Mouse (Mus musculus) midbrain, embryonic 11.5 days (tissue): Measurements from ENCODE around the gene Utrn. TPM values are rescaled to one million over a fixed set of nuclear protein-coding genes. Genes with fewer than 3 reads are reported as not detected.

Experiments used
- ATAC-seq: fragments of 200-750 bp; cut with Nextera tagmentation; 2 replicates; pipeline ENCODE4 v1.8.0; 2017; ENCODE audit warnings: moderate TSS enrichment, moderate library complexity; ENCODE audit not compliant: low FRiP score
- DNase-seq: peaks from one replicate; pipeline ENCODE4 v3.0.0; 2015; ENCODE audit warnings: low spot score; ENCODE audit errors: missing footprints
- H3K27ac ChIP-seq: fragments of 300-500 bp; sonication (generic); 2 replicates; pipeline ENCODE4 v1.5.1; 2014; ENCODE audit warnings: low read depth, low read length
- H3K27me3 ChIP-seq: fragments of 300-500 bp; sonication (generic); 2 replicates; pipeline ENCODE4 v1.6.1; 2014; ENCODE audit warnings: mild to moderate bottlenecking, low read length, moderate library complexity, mixed read lengths; ENCODE audit not compliant: control insufficient read depth, insufficient read depth
- H3K36me3 ChIP-seq: fragments of 300-500 bp; sonication (generic); 2 replicates; pipeline ENCODE4 v1.6.1; 2014; ENCODE audit warnings: mild to moderate bottlenecking, low read length, moderate library complexity, mixed read lengths; ENCODE audit not compliant: control insufficient read depth, insufficient read depth
- H3K4me1 ChIP-seq: fragments of 300-500 bp; sonication (generic); 2 replicates; pipeline ENCODE4 v1.6.1; 2014; ENCODE audit warnings: low read length; ENCODE audit not compliant: control insufficient read depth, insufficient read depth
- H3K4me2 ChIP-seq: fragments of 300-500 bp; sonication (generic); 2 replicates; pipeline ENCODE4 v1.6.1; 2014; ENCODE audit warnings: mild to moderate bottlenecking, moderate library complexity
- H3K4me3 ChIP-seq: fragments of 300-500 bp; sonication (generic); 2 replicates; pipeline ENCODE4 v1.5.1; 2014; ENCODE audit warnings: low read depth, low read length
- H3K9ac ChIP-seq: fragments of 300-500 bp; sonication (generic); 2 replicates; pipeline ENCODE4 v1.6.1; 2014; ENCODE audit warnings: low read length
- H3K9me3 ChIP-seq: fragments of 300-500 bp; sonication (generic); 2 replicates; pipeline ENCODE4 v1.6.1; 2016; ENCODE audit warnings: low read length; ENCODE audit not compliant: control insufficient read depth
- WGBS: fragments of 180-500 bp; shearing (Covaris S2); extraction: QIAGEN DNeasy Blood & Tissue Kit; methylation state at CpG from one replicate; pipeline ENCODE4 v1.1.7; 2014; 5-methylcytosine and 5-hydroxymethylcytosine counted together
- polyA plus RNA-seq: library from polyadenylated mRNA; unstranded; fragments of >200 nt; fragmentation: Nextera tagmentation; extraction: Ambion mirVana; gene quantifications from 2 replicates; pipeline ENCODE4 v1.2.1, GENCODE M21; 2014

Gene Utrn
- polyA plus RNA-seq, 1 experiment from 2014 or later, result 29.1 TPM

DNA sequence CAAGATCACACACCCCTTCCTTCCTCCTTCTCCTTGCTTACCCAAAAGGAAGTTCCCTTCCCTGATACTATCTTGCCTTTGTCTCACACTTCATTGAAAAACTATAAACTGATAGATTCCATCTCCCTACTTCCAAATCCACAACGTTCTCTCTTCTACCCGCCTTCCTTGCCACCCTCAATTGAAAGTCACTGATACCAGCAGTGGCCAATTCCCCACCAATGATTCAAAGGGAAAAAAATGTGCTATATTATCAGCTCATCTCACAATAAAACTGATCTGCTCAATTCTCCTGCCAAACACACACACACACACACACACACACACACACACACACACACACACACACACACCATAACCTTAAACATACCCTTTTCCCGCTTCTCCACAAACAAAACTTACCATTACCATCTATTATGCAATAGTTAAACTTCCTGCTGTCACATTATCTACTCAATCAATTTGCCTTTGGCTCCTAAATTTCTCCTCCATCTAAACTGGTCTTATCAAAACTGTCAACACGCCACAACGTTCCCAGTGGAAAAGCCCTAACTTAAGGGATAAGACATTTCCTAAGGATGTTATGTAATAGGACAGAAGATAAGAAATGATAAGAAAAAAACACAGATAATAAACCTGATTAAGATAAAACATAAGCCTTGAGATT lies 399.6 kb downstream of the Utrn start:
- no peaks in the 10 kb centered on the region for H3K4me1 ChIP-seq
- no peaks in the 10 kb centered on the region for H3K36me3 ChIP-seq
- no peaks in the 10 kb centered on the region for H3K27me3 ChIP-seq
- no peak overlapping the region for H3K4me2 ChIP-seq
- DNase-seq (no peak), ATAC-seq (no peak)
- H3K4me3 ChIP-seq, result no peak overlapping the region
- 87% methylated on average over 5 of the region's 5 CpGs for WGBS
- H3K27ac ChIP-seq, result no peak overlapping the region
- no peak overlapping the region for H3K9ac ChIP-seq
- no peaks in the 10 kb centered on the region for H3K9me3 ChIP-seq

GRCm38 (mm10) chr10:12467544-12467943 lies 401.6 kb downstream of the Utrn start:
- Histone ChIP-seq H3K4me2 (no peak overlapping the region), H3K36me3 (no peaks in the 10 kb centered on the region), H3K27me3 (no peaks in the 10 kb centered on the region), H3K4me3 (no peak overlapping the region), H3K27ac (no peak overlapping the region), H3K9ac (no peak overlapping the region), H3K9me3 (no peaks in the 10 kb centered on the region), H3K4me1 (no peaks in the 10 kb centered on the region)
- no peak for ATAC-seq
- WGBS, result 48% methylated on average over 2 of the region's 2 CpGs
- DNase-seq, result no peak

- Histone ChIP-seq H3K27me3 (no peaks in the 10 kb centered on the region), H3K4me3 (no peak overlapping the region), H3K36me3 (no peaks in the 10 kb centered on the region), H3K27ac (no peak overlapping the region), H3K9ac (no peak overlapping the region), H3K4me1 (no peaks in the 10 kb centered on the region), H3K9me3 (no peaks in the 10 kb centered on the region), H3K4me2 (no peak overlapping the region)
- ATAC-seq (no peak), DNase-seq (no peak)
These were observed 408.2 kb downstream of the Utrn start for GRCm38 (mm10) chr10:12460945-12461344.

- no peak overlapping the region for H3K9ac ChIP-seq
- H3K4me3 ChIP-seq, result no peak overlapping the region
- H3K4me2 ChIP-seq, result no peak overlapping the region
- H3K9me3 ChIP-seq, result no peaks in the 10 kb centered on the region
- no peaks in the 10 kb centered on the region for H3K4me1 ChIP-seq
- ATAC-seq, result no peak
- no peaks in the 10 kb centered on the region for H3K27me3 ChIP-seq
- 95% methylated on average over 1 of the region's 1 CpGs for WGBS
- no peak for DNase-seq
- no peaks in the 10 kb centered on the region for H3K36me3 ChIP-seq
- no peak overlapping the region for H3K27ac ChIP-seq
These were observed 412.3 kb downstream of the Utrn start for GRCm38 (mm10) chr10:12456867-12457266.

DNA sequence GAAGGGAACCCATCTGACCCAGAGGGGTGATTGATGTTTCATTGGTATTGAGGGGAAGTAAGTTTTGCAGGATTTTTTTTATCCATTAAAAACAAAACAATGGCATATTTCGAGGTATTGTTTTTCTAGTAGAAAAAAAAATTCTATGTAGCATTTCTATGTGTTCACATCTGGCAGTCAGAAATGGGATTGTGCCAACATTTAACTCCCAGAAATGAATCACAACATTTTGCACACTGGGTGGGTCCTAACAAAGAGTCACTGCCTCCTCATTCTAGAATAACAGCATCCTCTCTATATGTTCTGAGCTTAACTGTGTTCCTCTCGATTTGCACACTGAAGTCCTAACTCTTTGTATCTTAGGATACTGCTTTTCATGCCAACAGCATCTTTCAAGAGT lies 416.5 kb downstream of the Utrn start:
- 88% methylated on average over 2 of the region's 2 CpGs for WGBS
- no peak overlapping the region for H3K4me3 ChIP-seq
- H3K4me1 ChIP-seq, result no peaks in the 10 kb centered on the region
- DNase-seq (no peak), ATAC-seq (no peak)
- no peak overlapping the region for H3K27ac ChIP-seq
- no peaks in the 10 kb centered on the region for H3K27me3 ChIP-seq
- no peak overlapping the region for H3K4me2 ChIP-seq
- H3K36me3 ChIP-seq, result no peaks in the 10 kb centered on the region
- H3K9ac ChIP-seq, result no peak overlapping the region
- H3K9me3 ChIP-seq, result no peaks in the 10 kb centered on the region

DNA sequence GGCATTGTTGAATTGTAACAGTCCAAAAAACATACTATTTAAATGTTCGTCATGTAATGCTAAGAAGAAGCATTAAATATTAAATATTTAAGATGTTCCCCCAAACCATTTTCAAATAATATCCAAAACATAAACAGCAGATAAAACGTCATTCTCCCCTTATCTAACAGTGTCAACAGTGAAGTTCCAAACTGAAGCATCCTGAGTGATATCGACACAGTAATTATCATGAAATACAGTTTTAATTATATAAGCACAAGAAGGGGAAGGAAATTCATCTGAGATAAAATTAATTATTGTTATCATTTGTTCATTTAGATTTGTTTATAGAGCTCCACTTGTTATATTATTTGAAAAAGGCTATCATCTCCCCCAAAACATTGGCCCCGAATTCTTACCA lies 425.0 kb downstream of the Utrn start:
- H3K4me3 ChIP-seq, result no peak overlapping the region
- ATAC-seq, result no peak
- H3K27me3 ChIP-seq, result no peaks in the 10 kb centered on the region
- WGBS, result 92% methylated on average over 4 of the region's 4 CpGs
- no peak overlapping the region for H3K4me2 ChIP-seq
- DNase-seq, result no peak
- no peaks in the 10 kb centered on the region for H3K4me1 ChIP-seq
- no peak overlapping the region for H3K27ac ChIP-seq
- H3K9me3 ChIP-seq, result no peaks in the 10 kb centered on the region
- H3K36me3 ChIP-seq, result no peaks in the 10 kb centered on the region; the same call in 1 of the 2 replicates
- H3K9ac ChIP-seq, result no peak overlapping the region

- DNase-seq (no peak), ATAC-seq (no peak)
- H3K9ac ChIP-seq, result no peak overlapping the region
- no peaks in the 10 kb centered on the region for H3K27me3 ChIP-seq
- 75% methylated on average over 2 of the region's 2 CpGs for WGBS
- H3K9me3 ChIP-seq, result no peaks in the 10 kb centered on the region
- H3K36me3 ChIP-seq, result no peaks in the 10 kb centered on the region
- H3K4me3 ChIP-seq, result no peak overlapping the region
- no peak overlapping the region for H3K27ac ChIP-seq
- H3K4me2 ChIP-seq, result no peak overlapping the region
- H3K4me1 ChIP-seq, result no peaks in the 10 kb centered on the region
These were observed 436.0 kb downstream of the Utrn start for GRCm38 (mm10) chr10:12433161-12433560.

DNA sequence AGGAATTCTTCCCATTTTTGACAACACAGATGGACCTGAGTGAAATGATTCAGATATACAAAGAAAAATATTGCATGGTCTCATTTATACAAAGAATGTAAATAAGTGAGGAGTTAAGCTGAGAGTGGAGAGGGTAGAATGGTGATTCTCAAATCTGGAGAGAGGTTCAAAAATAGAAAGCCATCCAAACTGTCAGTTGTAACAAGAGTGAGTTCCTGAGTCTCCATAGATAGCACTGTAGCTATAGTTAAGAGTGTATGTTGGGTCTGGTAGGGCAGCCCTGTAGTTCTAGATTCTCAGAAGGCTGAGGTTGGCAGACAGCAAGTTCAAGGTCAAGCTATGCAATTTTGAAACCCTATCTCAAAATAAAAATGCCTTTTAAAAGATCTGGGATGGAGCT lies 438.8 kb downstream of the Utrn start:
- Histone ChIP-seq H3K36me3 (no peaks in the 10 kb centered on the region), H3K27ac (no peak overlapping the region), H3K9me3 (no peaks in the 10 kb centered on the region), H3K27me3 (no peaks in the 10 kb centered on the region), H3K9ac (no peak overlapping the region), H3K4me1 (no peaks in the 10 kb centered on the region), H3K4me3 (no peak overlapping the region), H3K4me2 (no peak overlapping the region)
- DNase-seq, result no peak
- no peak for ATAC-seq

- H3K4me2 ChIP-seq, result no peak overlapping the region
- H3K36me3 ChIP-seq, result no peaks in the 10 kb centered on the region
- H3K27me3 ChIP-seq, result no peaks in the 10 kb centered on the region
- WGBS, result 95% methylated on average over 8 of the region's 8 CpGs
- ATAC-seq (no peak), DNase-seq (no peak)
- no peaks in the 10 kb centered on the region for H3K4me1 ChIP-seq
- no peak overlapping the region for H3K27ac ChIP-seq
- no peaks in the 10 kb centered on the region for H3K9me3 ChIP-seq
- H3K4me3 ChIP-seq, result no peak overlapping the region
- H3K9ac ChIP-seq, result no peak overlapping the region
These were observed 442.3 kb downstream of the Utrn start for GRCm38 (mm10) chr10:12426866-12427265.
